Mouse (Mus musculus) liver, embryonic 14.5 days (tissue): ENCODE measurements around the gene Ccdc34.

Experiments
- CTCF ChIP-seq: IDR thresholded peaks from 2 replicates; pipeline ENCODE4 v1.5.1; 2016; ENCODE audit warnings: antibody characterized with exemption, low read depth, control low read depth
- EP300 ChIP-seq: IDR thresholded peaks from 2 replicates; pipeline ENCODE4 v1.6.1; 2016; ENCODE audit warnings: antibody characterized with exemption, low read depth

- TF ChIP-seq CTCF (no peak), EP300 (no peak)
These were observed 2.8 kb downstream of the Ccdc34 start for GRCm38 (mm10) chr2:110020430-110020829.
